Mouse (Mus musculus) frontal cortex, postnatal 10 days (tissue): Measurements from ENCODE around the gene Prkar2a.
A peak's percentile ranks its signal among the peaks of the same experiment; 100 is the strongest.

Source experiments
- DNase-seq, 2 experiments: peaks; one replicate each; pipeline ENCODE4 v3.0.0; 2022; ENCODE audit warnings: low spot score in 2 of 2, mixed read lengths in 1 of 2

Prkar2a gene

DNA sequence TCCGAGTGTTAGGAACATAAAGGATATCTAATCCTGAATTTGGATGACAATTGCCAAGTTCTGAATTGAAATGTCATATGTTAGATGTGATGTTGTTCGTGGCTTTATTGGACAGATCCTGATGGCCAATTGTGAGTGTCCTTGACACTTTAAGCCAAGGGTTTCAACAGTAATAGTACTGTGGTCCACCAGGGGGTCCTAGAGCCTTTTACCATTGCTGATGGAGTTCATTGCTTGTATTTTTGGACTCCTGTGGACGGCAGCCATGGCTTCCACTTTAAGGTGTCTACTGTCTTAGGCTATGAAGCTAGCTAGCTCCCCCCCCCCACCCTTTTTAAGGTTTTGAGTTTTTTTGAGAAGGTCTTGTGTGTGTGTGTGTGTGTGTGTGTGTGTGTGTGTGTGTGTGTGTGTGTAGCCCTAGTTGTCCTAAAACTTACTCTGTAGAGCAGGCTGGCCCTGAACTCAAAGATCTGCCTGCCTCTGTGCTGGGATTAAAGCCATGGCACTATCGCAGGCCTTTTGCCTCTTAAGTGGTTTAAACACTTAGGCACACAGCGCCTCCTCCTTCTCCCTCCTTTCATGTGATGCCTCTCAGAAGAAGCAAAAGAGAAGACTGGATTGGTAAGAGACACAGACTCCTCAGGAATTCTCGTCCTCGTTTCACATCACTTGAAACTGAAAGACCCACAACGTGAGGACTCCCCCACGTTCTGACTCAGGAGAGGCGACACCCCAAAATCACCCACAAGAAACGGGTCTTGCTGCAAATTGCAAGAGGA is 63.2 kb downstream of the Prkar2a start:
- DNase-seq, result no peak

GRCm38 (mm10) chr9:108753326-108753725 is 64.2 kb downstream of the Prkar2a start:
- DNase-seq, result peak; percentile 49 to 61

DNA sequence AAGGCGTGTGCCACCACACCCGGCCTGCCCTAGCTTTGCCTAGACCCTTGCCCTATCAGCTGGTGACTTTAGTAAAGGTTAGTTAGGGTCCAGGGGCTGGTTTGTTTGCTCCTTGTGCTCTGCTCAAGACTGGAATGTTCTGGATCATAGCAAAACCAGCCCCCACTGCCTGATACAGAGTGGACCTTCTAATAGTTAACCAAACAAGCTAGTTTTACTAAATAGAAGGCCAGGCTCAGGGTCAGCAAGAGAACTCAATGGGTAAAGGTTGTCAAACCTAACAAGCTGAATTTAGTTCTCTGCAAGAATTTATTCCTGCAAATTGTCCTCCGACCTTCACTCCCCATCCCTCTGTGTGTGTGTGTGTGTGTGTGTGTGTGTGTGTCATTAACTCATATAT is 64.9 kb downstream of the Prkar2a start:
- DNase-seq, result no peak

DNA sequence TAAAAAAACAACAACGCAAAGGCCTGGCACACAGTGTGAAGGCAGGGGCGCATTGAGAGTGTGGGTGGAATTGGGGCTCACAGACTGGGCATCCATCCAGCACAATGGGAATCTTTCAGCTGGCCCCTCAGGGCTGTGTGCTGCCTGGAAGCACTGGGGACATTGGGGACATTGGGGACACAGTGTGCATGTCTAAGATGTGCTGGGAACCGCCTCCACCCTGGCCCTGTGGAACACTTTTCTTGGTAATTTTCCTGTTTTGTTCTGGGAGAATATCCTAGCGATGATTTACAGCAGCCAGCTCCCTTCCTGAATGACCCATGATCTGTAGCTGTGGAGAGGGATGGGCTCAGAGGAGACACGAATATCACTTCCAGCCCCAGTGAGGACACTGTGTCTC is 65.3 kb downstream of the Prkar2a start:
- peak in 1 of 2 experiments; percentile 26 for DNase-seq

GRCm38 (mm10) chr9:108757406-108757805 is 68.3 kb downstream of the Prkar2a start:
- no peak for DNase-seq

DNA sequence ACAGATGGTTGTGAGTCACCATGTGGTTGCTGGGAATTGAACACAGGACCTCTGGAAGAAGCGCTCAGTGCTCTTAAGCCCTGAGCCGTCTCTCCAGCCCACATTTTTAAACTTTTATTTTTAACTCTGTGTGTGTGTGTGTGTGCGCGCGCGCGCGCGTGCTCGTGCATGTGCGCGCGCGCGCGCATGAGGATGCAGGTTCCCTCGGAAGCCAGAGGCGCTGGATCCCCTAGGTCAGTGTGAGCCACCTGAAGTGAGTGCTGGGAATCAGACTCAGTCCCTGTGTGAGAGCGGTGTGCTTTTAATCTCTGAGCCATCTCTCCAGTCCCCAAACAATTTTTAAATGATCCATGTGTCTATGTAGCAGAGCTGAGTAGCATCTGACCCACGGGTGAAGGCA is 70.0 kb downstream of the Prkar2a start:
- DNase-seq, result no peak

DNA sequence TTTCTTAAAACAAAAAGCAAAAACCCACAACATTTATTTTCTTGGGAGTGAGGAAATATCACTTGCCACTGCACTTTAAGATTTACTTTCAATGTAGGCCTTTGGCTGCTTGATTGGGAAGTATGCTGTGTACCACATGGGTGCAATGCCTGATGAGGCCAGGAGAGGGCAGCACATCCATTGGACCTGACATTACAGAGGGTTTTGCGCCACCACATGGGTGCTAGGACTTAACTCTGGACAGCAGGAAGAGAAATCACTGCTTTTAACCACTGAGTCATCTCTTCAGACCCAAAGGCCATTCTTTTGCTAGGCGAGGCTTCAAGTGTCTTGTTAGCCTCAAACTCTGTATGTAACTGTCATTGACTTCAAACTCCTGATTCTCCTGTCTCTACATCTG is 70.7 kb downstream of the Prkar2a start:
- DNase-seq, result no peak

DNA sequence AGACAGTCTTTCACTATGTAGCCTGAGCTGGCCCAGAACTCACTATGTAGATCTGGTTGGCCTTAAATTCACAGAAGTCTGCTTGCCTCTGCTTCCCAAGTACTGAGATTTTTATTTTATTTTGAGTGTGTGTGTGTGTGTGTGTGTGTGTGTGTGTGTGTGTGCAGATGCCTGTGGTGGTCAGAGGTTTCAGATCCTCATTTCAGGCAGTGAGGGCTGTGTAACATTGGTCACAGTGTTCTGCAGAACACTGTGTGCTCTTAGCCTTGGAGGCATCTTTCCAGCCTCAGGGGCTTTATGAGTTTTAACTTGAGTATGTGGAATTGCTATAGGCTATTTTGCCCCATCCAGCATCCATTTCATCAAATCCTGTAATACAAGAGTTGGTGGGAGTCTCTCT is 72.4 kb downstream of the Prkar2a start:
- DNase-seq, result no peak

DNA sequence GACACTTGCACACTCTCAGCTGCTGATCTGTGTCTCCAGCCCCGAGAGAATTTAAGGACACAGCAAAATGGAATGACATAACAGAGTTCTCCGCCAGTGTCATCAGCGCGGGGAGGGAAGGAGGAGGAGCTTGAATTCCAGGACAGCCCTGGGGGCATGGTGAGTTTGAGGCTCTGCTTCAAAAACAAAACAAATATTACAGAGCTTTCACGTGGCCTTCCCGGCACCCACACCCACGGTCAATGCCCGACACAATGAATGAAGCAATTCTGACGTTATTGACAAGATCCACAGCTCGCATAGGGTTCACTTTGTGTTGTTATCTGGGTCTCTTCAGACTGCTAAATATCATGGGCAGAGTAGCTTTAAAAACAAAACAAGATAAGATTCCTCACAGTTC is 75.9 kb downstream of the Prkar2a start:
- DNase-seq, result no peak

DNA sequence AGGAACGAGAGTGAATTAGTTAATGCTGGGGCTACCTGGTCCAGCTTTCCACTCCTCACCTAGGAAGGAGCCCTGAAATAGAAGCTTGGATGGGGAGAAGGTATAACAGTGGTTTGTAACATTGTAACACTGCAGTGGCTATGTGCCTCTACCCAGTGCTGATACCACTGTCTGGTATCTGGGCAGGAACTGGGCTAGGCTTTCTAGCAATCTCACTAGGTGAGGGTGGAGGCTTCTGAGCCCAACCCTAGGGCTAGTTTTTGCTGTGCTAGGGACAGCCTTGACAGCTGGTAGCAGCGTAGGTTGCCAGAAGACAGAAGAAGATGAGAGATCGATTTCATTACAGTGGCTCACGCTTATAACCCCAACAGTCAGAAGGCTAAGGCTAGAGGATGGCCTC is 87.5 kb downstream of the Prkar2a start:
- no peak for DNase-seq

DNA sequence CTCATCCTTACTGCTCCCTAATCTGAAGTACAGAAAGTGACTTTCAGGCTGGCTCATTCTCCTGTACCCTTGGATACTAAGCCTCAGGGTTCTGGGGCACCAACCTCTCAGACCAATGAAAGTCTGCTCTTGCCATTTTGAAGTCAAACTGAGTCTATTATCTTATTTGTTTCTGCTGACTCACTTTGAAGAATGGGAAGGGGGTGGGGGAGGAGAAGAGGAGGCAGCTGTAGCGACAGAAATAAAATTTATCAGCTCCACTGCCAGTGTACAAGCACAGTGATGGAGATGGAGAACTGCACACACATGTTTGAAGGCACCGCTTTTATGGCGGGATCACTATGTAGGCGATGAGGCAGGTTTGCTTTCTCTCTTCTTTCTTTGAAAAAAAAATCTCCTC is 88.2 kb downstream of the Prkar2a start:
- DNase-seq, result no peak

GRCm38 (mm10) chr9:108780959-108781358 is 91.8 kb downstream of the Prkar2a start:
- DNase-seq, result no peak

DNA sequence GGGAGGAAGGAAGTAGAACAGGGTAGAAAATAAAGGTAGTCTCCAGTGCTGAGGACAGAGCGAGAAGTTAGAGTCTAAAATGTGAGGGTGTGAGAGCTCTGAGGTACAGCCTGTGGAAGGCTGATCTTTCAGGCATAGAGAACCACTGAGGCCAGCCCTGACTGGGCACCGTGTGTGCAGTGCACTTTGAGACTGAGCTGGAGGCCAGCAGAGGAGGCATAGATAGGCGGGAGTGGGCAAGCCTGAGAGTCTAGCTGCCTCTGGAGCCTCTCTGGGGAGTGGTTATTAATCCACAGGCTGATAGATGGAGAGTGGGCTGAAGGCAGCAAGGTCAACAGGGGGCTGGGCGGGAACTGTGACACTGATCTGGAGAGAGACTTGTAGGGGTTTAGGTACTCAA is 92.8 kb downstream of the Prkar2a start:
- DNase-seq, result no peak

DNA sequence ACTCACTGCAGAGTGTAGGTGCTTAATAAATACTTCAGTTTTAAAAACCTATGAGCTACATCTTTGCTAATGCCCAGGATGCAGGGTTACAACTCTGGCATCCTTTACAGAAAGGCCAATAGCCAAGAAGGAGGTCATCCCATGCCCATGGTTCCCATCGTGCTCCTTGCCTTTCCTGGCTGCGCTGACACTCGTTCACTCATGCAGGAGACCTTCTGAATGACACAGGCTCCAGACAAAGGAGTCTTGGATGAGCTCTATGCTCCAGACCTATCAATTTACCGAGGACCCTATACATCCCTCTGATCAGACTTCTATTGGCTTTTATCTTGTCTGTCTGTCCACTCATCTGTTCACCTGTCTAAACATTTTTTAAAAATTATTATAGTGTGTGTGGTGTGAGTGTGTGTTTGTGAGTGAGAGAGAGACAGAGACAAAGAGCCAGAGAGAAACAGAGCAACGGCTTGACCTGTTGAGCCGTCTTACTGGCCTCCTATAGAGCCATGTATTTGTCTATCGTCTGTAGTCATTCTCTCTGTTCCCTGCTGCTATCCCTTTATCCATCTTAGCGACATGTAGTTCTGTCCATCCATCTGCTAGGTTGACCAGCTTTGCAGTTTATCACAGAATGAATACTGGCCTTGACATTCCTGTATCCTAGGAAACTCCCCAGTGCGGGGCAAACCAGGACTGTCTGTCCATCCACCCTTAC is 93.9 kb downstream of the Prkar2a start:
- no peak for DNase-seq

- peak; percentile 96 for DNase-seq
Observed at GRCm38 (mm10) chr9:108783548-108784463, 94.7 kb downstream of the Prkar2a start, which contains the start of gene Ip6k2. Gene Ip6k2, plus strand, starts transcription at chr9:108783796.

GRCm38 (mm10) chr9:108785416-108785815 is 96.3 kb downstream of the Prkar2a start:
- DNase-seq, result no peak

GRCm38 (mm10) chr9:108786494-108786893 is 97.4 kb downstream of the Prkar2a start:
- no peak for DNase-seq

DNA sequence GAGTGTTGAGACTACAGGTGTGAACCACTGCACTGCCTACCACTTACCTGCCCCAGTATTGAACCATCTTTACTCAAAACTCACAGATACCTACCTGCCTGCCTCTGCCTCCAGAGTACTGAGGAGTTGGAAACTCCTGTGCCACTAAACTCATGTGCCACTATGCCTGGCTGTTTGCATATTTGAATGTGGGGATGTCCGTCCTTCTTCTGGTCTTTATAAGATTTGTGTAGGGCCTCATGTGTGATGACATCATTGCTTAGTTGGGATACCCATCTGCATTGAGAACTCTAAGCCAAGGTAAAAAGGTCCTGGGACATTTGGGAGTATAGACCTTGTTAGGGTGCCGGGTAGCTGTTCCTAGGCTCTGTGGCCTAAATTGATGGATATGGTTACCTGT is 98.0 kb downstream of the Prkar2a start:
- DNase-seq, result no peak

- DNase-seq, result no peak
Observed at GRCm38 (mm10) chr9:108788713-108789112, 99.6 kb downstream of the Prkar2a start.

- DNase-seq, result no peak
Observed at GRCm38 (mm10) chr9:108792307-108792706, 103.2 kb downstream of the Prkar2a start.

GRCm38 (mm10) chr9:108792730-108793129 is 103.6 kb downstream of the Prkar2a start:
- DNase-seq, result no peak

- DNase-seq, result no peak
Observed at GRCm38 (mm10) chr9:108795281-108795680, 106.2 kb downstream of the Prkar2a start.
